Mouse (Mus musculus) layer of hippocampus, adult 8-10 months (tissue): ENCODE measurements around the gene Gpr183. TPM values are rescaled to one million over a fixed set of nuclear protein-coding genes. Genes with fewer than 3 reads are reported as not detected.
A peak's percentile ranks its signal among the peaks of the same experiment; 100 is the strongest.

Source experiments
- DNase-seq, 2 experiments: peaks; one replicate each; pipeline ENCODE4 v3.0.0; 2022; ENCODE audit warnings: low spot score in 2 of 2
- total RNA-seq, 4 experiments: library from RNA; stranded (reverse); gene quantifications; 2 replicates each; pipeline ENCODE4 v1.2.4; 2022

Gene Gpr183
- 1 to 10 TPM in 2 of 4 experiments, under 1 TPM in 2; 0.50 to 7.3 (median 2.6) TPM for total RNA-seq

GRCm38 (mm10) chr14:121964990-121965389, at the start of gene Gpr183:
Gene Gpr183, minus strand, starts transcription at chr14:121965195.
- DNase-seq: no peak

GRCm38 (mm10) chr14:122013417-122013951, 48.5 kb upstream of the Gpr183 start:
- no peak for DNase-seq

- DNase-seq: no peak
Observed at GRCm38 (mm10) chr14:122012814-122013213, 47.8 kb upstream of the Gpr183 start.

- no peak for DNase-seq
Observed at GRCm38 (mm10) chr14:122012193-122012592, 47.2 kb upstream of the Gpr183 start.

- DNase-seq: no peak
Observed at GRCm38 (mm10) chr14:122011768-122012167, 46.8 kb upstream of the Gpr183 start.

- DNase-seq: no peak
Observed at GRCm38 (mm10) chr14:122010301-122010700, 45.3 kb upstream of the Gpr183 start.

- DNase-seq: no peak
Observed at GRCm38 (mm10) chr14:122009502-122009901, 44.5 kb upstream of the Gpr183 start.

- no peak for DNase-seq
Observed at GRCm38 (mm10) chr14:122008261-122008660, 43.3 kb upstream of the Gpr183 start.

- no peak for DNase-seq
Observed at GRCm38 (mm10) chr14:122003812-122004211, 38.8 kb upstream of the Gpr183 start.

- no peak for DNase-seq
Observed at GRCm38 (mm10) chr14:122002224-122002623, 37.2 kb upstream of the Gpr183 start.

GRCm38 (mm10) chr14:122000346-122001105, 35.5 kb upstream of the Gpr183 start:
- DNase-seq: no peak

GRCm38 (mm10) chr14:121999455-121999854, 34.5 kb upstream of the Gpr183 start:
- no peak for DNase-seq

- DNase-seq: peak in 1 of 2 experiments; percentile 17
Observed at GRCm38 (mm10) chr14:121996786-121997185, 31.8 kb upstream of the Gpr183 start.

GRCm38 (mm10) chr14:121995557-121995870, 30.5 kb upstream of the Gpr183 start:
- no peak for DNase-seq

- no peak for DNase-seq
Observed at GRCm38 (mm10) chr14:121994846-121995556, 30.0 kb upstream of the Gpr183 start.

GRCm38 (mm10) chr14:121994171-121994700, 29.2 kb upstream of the Gpr183 start:
- DNase-seq: no peak

- DNase-seq: no peak
Observed at GRCm38 (mm10) chr14:121993616-121994015, 28.6 kb upstream of the Gpr183 start.

- no peak for DNase-seq
Observed at GRCm38 (mm10) chr14:121992395-121993280, 27.6 kb upstream of the Gpr183 start.

GRCm38 (mm10) chr14:121991921-121992320, 26.9 kb upstream of the Gpr183 start:
- DNase-seq: no peak

- no peak for DNase-seq
Observed at GRCm38 (mm10) chr14:121990897-121991296, 25.9 kb upstream of the Gpr183 start.

- no peak for DNase-seq
Observed at GRCm38 (mm10) chr14:121989869-121990268, 24.9 kb upstream of the Gpr183 start.
